Mouse (Mus musculus): ENCODE measurements around the gene Cited2.

Cited2 gene

DNA sequence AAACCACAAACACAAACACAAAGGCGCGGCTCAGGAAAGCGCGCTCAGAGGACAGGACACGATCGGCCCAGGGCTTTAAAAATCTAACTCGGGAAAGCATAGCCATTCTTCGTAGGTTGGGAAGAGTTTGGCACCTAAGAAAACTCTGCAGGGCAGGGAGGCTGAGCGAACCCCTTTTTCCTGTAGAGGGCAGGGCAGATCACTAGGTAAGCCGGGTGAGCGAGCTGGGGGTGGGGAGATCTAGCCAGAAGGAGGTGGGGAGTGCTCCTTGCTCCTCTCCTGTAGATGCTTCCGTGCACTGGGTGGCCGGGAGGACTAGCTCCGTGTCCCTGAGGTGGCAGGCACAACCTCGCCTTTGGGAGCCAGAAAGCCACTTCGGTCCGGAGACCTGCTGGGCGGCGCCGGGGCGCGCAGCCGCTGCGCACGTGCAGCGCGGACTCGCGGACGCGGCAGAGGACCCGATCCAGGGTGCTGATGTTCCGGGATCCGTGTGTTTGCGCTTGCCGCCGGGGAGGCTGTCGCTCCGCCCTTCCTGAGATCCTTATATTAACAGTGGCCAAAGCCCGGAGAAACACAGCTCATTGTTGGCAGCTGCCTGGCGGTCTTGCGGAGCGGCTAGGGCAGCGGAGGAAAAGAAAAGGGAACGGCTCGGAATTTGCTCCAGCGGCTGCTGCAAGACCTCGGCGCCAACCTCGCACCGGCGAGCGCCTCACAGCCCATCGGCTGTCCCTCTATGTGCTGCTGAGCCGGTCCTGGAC lies at the start of gene Cited2:
Cited2 (plus strand) TSS at position 566 of the 758 bp plus-strand sequence.
- DNase-seq (ENCODE audit: extremely low read depth, low read depth, low spot score), result no peak

- DNase-seq (ENCODE audit: extremely low read depth, low read depth, low spot score), result no peak
Measured at GRCm38 (mm10) chr10:17674454-17674853, 48.6 kb upstream of the Cited2 start.

- DNase-seq (ENCODE audit: extremely low read depth, low read depth, low spot score), result no peak
Measured at GRCm38 (mm10) chr10:17674869-17675268, 48.1 kb upstream of the Cited2 start.

DNA sequence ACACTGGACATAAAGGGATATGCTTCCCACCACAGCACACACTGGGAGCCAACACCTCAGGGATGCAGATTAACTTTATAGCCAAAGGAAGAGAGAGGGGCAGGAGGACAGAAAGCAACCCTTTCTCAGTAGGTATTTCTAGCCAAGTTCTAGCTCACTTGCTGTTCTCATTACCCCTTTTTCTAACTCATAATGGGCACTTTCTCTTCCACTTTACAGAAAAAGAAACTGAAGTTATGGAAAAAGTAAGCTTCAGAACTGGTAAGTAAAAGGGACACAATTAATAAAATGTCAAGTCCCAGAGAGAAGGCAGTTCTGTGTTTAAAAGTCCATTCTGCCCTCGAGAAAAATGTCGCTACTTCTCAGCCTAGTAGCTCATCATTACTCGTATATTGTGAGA lies 46.6 kb upstream of the Cited2 start:
- no peak for DNase-seq (ENCODE audit: extremely low read depth, low read depth, low spot score)

DNA sequence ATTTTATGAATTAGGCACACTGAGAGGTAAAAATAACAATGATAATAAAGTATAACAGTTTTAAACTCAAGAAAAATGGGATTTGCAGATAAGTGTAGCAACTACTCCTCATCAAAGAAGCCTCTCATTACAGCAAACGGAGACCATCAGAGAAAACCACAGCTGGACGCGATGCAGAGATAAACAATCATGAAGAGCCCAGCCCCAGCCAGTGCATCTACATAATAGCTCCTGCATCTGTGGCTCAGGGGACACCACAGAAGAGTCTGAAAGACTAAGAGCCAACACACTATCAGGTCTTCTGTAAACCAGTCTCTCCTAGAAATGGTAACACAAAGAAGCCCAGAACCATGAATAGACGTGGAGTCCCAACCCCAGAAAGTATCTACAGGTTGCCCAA lies 45.7 kb upstream of the Cited2 start:
- DNase-seq (ENCODE audit: extremely low read depth, low read depth, low spot score), result no peak

GRCm38 (mm10) chr10:17680432-17681382 lies 42.3 kb upstream of the Cited2 start:
- DNase-seq (ENCODE audit: extremely low read depth, low read depth, low spot score), result no peak

DNA sequence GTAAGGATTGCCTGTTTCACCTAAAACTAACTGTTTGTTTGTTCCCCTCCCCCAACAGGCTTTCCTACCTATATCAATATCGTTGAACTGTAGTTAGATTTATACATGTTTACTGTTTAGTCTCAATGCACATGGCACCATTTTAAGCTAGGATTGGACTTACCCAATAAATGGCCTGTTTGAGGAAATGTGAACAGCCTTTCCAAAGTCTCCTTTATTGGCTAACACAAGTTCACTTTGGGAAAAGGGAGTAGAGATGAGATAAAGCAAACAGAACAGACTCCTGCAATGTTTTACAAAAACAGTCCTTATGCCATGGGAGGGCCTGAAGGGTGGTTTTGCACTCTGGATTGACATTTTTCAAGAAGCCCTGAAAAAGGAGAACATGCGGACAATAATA lies 41.6 kb upstream of the Cited2 start:
- no peak for DNase-seq (ENCODE audit: extremely low read depth, low read depth, low spot score)

DNA sequence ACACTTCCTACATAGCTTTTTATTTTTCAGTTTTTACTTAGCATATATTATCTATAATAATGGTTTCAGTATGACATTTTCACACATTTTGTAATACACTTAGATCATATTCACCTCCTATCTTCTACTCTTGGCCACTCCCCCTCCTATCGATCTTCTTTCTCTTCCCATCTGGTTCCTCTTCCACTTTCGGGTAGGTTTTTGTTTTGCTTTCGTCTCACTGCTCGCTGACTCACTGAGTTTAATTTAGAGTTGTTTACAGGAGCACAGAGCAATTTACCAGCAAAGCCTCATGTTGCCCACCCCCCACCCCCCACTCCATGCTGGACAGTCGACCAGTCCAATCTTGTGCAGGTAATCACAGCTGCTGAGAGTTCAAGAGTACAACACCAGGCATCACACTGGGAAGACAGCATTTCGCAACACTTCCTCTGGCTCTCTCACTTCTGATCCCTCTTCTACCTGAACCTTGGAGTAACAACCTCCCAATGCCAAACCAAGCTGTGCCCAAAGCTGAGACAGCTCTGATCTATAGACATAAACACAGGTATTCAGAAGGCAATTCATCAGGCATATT lies 39.1 kb upstream of the Cited2 start:
- DNase-seq (ENCODE audit: extremely low read depth, low read depth, low spot score), result no peak

DNA sequence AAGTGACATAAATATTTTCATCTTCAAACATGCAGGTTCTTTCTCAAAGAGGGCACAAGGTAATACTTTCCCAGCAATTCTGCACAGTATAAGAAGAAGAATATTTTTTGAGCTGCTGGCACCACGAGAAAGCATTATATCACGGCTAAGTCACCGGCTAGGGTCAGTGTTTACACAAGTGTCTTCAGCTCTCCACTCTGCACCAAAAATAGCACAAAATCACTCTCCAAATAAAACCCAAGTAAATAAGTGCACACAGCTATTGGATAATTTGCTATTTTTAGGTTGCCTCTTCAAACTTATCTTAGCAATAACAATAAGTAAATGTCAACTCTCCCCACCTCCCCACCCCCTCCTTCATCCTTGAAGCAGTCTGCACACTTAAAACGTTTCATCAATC lies 33.2 kb upstream of the Cited2 start:
- no peak for DNase-seq (ENCODE audit: extremely low read depth, low read depth, low spot score)

DNA sequence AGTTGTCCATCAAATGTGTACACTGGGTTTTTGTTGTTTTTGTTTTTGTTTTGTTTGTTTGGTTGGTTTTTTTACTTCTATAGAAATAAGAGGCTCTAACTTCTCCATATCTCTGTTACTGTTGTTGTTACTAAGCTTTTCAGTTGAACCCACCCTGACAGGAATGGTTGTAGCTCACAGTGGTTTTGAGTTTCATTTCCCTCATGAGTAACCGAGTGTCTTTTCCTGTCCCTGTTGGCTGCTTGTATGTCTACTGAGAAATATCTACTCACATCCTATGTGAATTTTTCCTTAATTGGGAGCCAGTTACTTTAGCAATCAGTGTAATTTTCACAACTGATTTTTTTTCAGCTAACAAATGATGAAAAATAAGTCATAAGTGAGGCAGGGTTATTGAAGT lies 31.3 kb upstream of the Cited2 start:
- DNase-seq (ENCODE audit: extremely low read depth, low read depth, low spot score), result no peak

DNA sequence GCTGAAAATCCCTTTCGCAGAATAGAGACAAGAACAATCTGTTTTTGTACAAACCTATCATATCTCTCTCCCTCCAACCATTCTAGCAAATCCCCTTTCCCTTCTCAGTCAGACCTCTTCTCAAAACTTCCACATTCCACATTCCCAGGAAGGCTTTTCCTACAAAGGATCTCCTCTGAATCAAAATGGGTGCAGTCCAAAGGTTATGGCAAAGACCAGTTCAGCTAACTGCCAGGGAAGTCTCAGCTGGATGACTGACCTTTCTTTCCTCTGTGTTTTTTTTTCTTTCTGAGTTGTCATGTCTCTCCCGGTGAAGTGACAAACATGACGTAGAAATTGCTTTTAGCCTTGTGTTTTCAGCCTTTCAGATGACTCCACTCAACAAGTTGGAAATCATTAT lies 27.2 kb upstream of the Cited2 start:
- DNase-seq (ENCODE audit: extremely low read depth, low read depth, low spot score), result no peak

- no peak for DNase-seq (ENCODE audit: extremely low read depth, low read depth, low spot score)
Measured at GRCm38 (mm10) chr10:17697376-17698265, 25.4 kb upstream of the Cited2 start.

DNA sequence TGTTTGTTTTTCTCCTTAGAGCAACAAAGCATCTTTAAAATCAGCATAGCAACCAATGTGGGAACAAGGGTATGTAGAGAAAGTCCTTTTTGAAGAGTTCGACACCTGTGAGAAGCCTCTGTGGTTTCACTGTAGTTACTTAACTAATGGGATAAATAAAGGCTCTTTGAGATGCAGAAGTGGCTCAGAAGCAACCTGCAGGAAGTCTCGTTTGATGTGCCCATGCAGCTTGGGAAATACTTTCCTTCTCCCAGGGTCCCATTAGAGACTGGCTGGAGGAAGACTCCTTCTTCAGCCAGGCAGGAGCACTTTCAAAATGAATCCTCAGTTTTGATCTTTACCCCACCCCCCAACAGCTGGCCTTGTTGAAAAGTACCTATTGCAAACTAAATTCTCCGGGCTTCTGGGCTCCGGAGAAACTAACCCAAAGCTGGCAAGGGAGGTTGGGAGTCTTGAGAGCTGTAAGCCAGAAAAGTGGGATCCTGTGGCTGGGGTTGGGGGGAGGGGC lies 17.5 kb upstream of the Cited2 start:
- DNase-seq (ENCODE audit: extremely low read depth, low read depth, low spot score), result no peak

GRCm38 (mm10) chr10:17710753-17711152 lies 12.3 kb upstream of the Cited2 start:
- DNase-seq (ENCODE audit: extremely low read depth, low read depth, low spot score), result no peak

GRCm38 (mm10) chr10:17719009-17719570 lies 3.9 kb upstream of the Cited2 start:
- DNase-seq (ENCODE audit: extremely low read depth, low read depth, low spot score), result no peak

- no peak for DNase-seq (ENCODE audit: extremely low read depth, low read depth, low spot score)
Measured at GRCm38 (mm10) chr10:17719646-17720045, 3.4 kb upstream of the Cited2 start.

GRCm38 (mm10) chr10:17720891-17721601 lies 2.0 kb upstream of the Cited2 start:
- DNase-seq (ENCODE audit: extremely low read depth, low read depth, low spot score), result no peak

- DNase-seq (ENCODE audit: extremely low read depth, low read depth, low spot score), result no peak
Measured at GRCm38 (mm10) chr10:17721602-17722121, 1.4 kb upstream of the Cited2 start.

DNA sequence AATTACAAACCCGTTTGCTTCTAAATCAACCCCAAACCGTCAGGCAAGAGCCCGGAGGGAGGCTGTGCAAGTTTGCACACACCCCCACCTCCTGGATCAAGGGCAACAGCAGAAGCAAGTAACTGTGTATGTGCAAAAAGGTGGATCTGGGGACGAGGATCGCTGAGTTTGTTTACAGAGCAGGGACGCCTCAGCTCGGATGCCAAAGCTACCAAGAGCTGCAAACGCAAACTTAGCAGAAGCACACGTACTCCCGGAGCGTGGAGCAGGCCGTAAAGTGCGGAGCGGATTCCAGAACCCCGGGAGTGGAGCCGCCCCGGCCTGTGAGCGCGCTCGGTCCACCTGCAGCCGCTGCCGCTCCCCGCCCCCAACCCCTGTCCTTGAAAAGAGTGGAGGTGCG lies 860 bp upstream of the Cited2 start:
- peak; percentile 86 for DNase-seq (ENCODE audit: extremely low read depth, low read depth, low spot score)
